Comparison of ENCODE assay signal across 24 mouse cellular contexts in the genomic region with DNA sequence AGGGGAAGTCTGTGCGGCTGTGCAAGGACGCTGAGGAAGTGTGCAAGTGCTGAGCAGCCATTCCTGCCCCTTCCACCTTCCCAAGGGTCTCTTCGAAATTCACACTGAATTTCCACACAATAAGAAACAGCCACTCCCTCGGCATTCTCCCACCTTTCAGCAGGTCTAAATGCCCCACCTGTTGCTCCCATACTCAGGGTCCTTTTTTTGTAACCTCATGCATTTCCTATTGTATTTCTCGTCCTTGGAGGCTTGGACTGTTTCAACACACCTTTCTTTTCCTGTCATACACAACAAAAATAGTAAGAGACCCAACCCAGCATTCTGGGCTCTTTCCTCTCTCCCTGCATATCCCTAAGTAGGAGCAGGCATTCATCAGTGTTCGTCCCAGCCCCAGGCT. TPM values are rescaled to one million over a fixed set of nuclear protein-coding genes. Genes with fewer than 3 reads are reported as not detected.
A peak's percentile ranks its signal among the peaks of the same experiment; 100 is the strongest.
DNase-seq lines count a peak whose midpoint lies in the region; ATAC-seq and TF ChIP-seq lines count a peak whose summit lies in the region.
"Had no signal": no experiment of that assay in that cellular context is flagged by ENCODE, and none has a peak within 500 bp of the region (broad histone marks: within the 10 kb centered on the region; RNA-seq: fewer than 3 reads in every experiment).

No protein-coding gene starts in this region.

- TF ChIP-seq POLR2A in thymus, adult 2 months (IDR thresholded peaks at IDR 0.05; ENCODE audit: control insufficient read depth, extremely low read depth, insufficient read depth, low read length, poor library complexity) = no peak

- no peak overlapping the region for H3K9ac ChIP-seq in heart, postnatal 0 days (replicated peaks; ENCODE audit: low read depth, low read length)
- H3K9ac ChIP-seq: embryonic facial prominence, embryonic 15.5 days; heart, embryonic 15.5 days; hindbrain, embryonic 12.5 days had no signal

- peaks cover 91% of the 10 kb centered on the region for H3K79me2 ChIP-seq in macrophage (ENCODE audit: inconsistent target)

- no peaks in the 10 kb centered on the region for H3K27me3 ChIP-seq in heart, postnatal 0 days (ENCODE audit: control insufficient read depth, insufficient read depth, low read length)
- no peaks in the 10 kb centered on the region for H3K27me3 ChIP-seq in thymus, adult 2 months (ENCODE audit: control insufficient read depth, insufficient read depth, low read length)
- H3K27me3 ChIP-seq: embryonic facial prominence, embryonic 15.5 days; heart, embryonic 15.5 days; hindbrain, embryonic 12.5 days had no signal

- H3K27ac ChIP-seq in heart, postnatal 0 days (ENCODE audit: low read depth) = 0 out of 2 replicates have a peak overlapping the region, but pooled peaks have one; percentile 17
- H3K27ac ChIP-seq in macrophage = peak overlapping the region; percentile 15; the same call in 1 of the 2 replicates
- H3K27ac ChIP-seq in thymus, adult 2 months (ENCODE audit: control insufficient read depth, insufficient read depth, low read length) = no peak overlapping the region
- H3K27ac ChIP-seq: embryonic facial prominence, embryonic 15.5 days; forebrain, embryonic 10.5 days; heart, embryonic 10.5 days; heart, embryonic 15.5 days; hindbrain, embryonic 12.5 days had no signal

- peaks cover 27% of the 10 kb centered on the region for H3K4me1 ChIP-seq in heart, postnatal 0 days (ENCODE audit: control insufficient read depth, insufficient read depth)
- H3K4me1 ChIP-seq in thymus, adult 2 months (replicated peaks; ENCODE audit: control insufficient read depth, insufficient read depth, low read length) = peaks cover 20% of the 10 kb centered on the region

- no peak for ATAC-seq in heart, postnatal 0 days (ENCODE audit: insufficient read depth, low read depth)
- ATAC-seq: forebrain, embryonic 14.5 days; hindbrain, embryonic 16.5 days; inflammation-experienced regulatory T-cells, adult 6 months; intestine, postnatal 0 days had no signal

- 59% methylated on average over 6 of the region's 6 CpGs for WGBS in heart, postnatal 0 days
- 7% methylated on average over 5 of the region's 6 CpGs for WGBS in macrophage (ENCODE audit: missing documents)
- 58% methylated on average over 6 of the region's 6 CpGs for WGBS in thymus, adult 2 months

- no peak for TF ChIP-seq EP300 in heart, postnatal 0 days (IDR thresholded peaks at IDR 0.05; ENCODE audit: low read depth)

- H3K36me3 ChIP-seq in heart, postnatal 0 days (replicated peaks; ENCODE audit: control insufficient read depth, insufficient read depth, low read length) = no peaks in the 10 kb centered on the region
- H3K36me3 ChIP-seq in macrophage (ENCODE audit: inconsistent target) = no peaks in the 10 kb centered on the region
- no peaks in the 10 kb centered on the region for H3K36me3 ChIP-seq in thymus, adult 2 months (ENCODE audit: control insufficient read depth, insufficient read depth, low read length)
- H3K36me3 ChIP-seq: embryonic facial prominence, embryonic 15.5 days; forebrain, embryonic 10.5 days; heart, embryonic 10.5 days; heart, embryonic 15.5 days; hindbrain, embryonic 12.5 days had no signal

- DNase-seq in heart, postnatal 0 days (ENCODE audit: low spot score) = no peak
- no peak for DNase-seq in heart, adult 9 months (ENCODE audit: low spot score in 2 of 2)
- DNase-seq in ES-CJ7 (ENCODE audit: low read depth, low spot score) (peak; percentile 33), ZHBTc4 (ENCODE audit: low read depth, low spot score) (peak; percentile 44)
- DNase-seq in thymus, adult 2 months = no peak
- no peak for DNase-seq in adrenal gland, postnatal 4 days (ENCODE audit: low spot score in 2 of 2)
- no peak for DNase-seq in cerebellum, adult 8-10 months
- DNase-seq: adrenal gland, adult 2 months; adrenal gland, postnatal 25 days; cerebellum, adult 11-12 months; cerebellum, adult 9-11 months; cerebellum, postnatal 36 days; heart, postnatal 36 days had no signal

- no peaks in the 10 kb centered on the region for H3K9me3 ChIP-seq in heart, postnatal 0 days (replicated peaks; ENCODE audit: control insufficient read depth, low read length)
- H3K9me3 ChIP-seq: embryonic facial prominence, embryonic 15.5 days; forebrain, embryonic 10.5 days; heart, embryonic 10.5 days; heart, embryonic 15.5 days; hindbrain, embryonic 12.5 days had no signal

- H3K4me3 ChIP-seq in heart, postnatal 0 days (ENCODE audit: low read depth, low read length) = no peak overlapping the region
- H3K4me3 ChIP-seq in macrophage (ENCODE audit: inconsistent target) = no peak overlapping the region
- H3K4me3 ChIP-seq in thymus, adult 2 months (ENCODE audit: control insufficient read depth, insufficient read depth, low read length) = no peak overlapping the region
- H3K4me3 ChIP-seq: embryonic facial prominence, embryonic 15.5 days; erythroblast, embryonic 14.5 days; forebrain, embryonic 10.5 days; heart, embryonic 10.5 days; heart, embryonic 15.5 days; hindbrain, embryonic 12.5 days had no signal

- no peak overlapping the region for H3K4me2 ChIP-seq in heart, postnatal 0 days (ENCODE audit: low read depth, low read length)
- H3K4me2 ChIP-seq: embryonic facial prominence, embryonic 15.5 days; heart, embryonic 15.5 days; hindbrain, embryonic 12.5 days had no signal

- TF ChIP-seq CTCF in heart, postnatal 0 days (IDR thresholded peaks at IDR 0.05; ENCODE audit: low read depth) = no peak
- TF ChIP-seq CTCF in thymus, adult 2 months (IDR thresholded peaks at IDR 0.05; ENCODE audit: borderline replicate concordance, control insufficient read depth, extremely low read depth, insufficient read depth, low read length, poor library complexity) = no peak

RNA-seq across cellular contexts. Expression of gene Rapgef2, which starts 56.8 kb away (rescaled TPM):
- total RNA-seq in heart, postnatal 0 days (2014; rRNA removed; ENCODE audit: low replicate concordance) = 28.8 and 30.3 TPM in 2 replicates
- polyA plus RNA-seq in heart, postnatal 0 days (2015; fragmentation: Nextera tagmentation; extraction: Ambion mirVana) = 3.3 and 3.5 TPM in 2 replicates
- 1,000 to 10,000 TPM in 1 of 26 experiments, 100 to 1,000 TPM in 22, 10 to 100 TPM in 3; 68.8 to 1,213 (median 421) TPM for total RNA-seq in macrophage (2018; cell fraction: chromatin; rRNA removed)
- 100 to 1,000 TPM in 5 of 26 experiments, 10 to 100 TPM in 21; 17.9 to 189 (median 66.3) TPM for total RNA-seq in macrophage (2018; cell fraction: cytosol; rRNA removed)
- 100 to 1,000 TPM in 22 of 26 experiments, 10 to 100 TPM in 4; 47.9 to 565 (median 303) TPM for total RNA-seq in macrophage (2018; cell fraction: nucleus; rRNA removed)
- 9.0 to 16.6 TPM (median 10.6 TPM) in 3 replicates for polyA plus RNA-seq in macrophage (2018)
- polyA plus RNA-seq in thymus, adult 2 months (2012; rRNA removed) = 8.7 and 9.7 TPM in 2 replicates
- total RNA-seq in adrenal gland, postnatal 4 days (2021) = 10 to 100 TPM; 33.2 to 35.3 TPM

Comparison
In these comparisons a context has a peak if more than half of its experiments do, and no peak if none do; other contexts are left out.
1. DNase-seq: peak in ES-CJ7 (single experiment) and ZHBTc4 (single experiment); none in heart, postnatal 0 days (single experiment), heart, adult 9 months (0 of 2), thymus, adult 2 months (single experiment), adrenal gland, postnatal 4 days (0 of 2) and cerebellum, adult 8-10 months (single experiment).